Mouse (Mus musculus) gastrocnemius, postnatal 14 days (tissue): ENCODE results near the gene Zbtb21. TPM values are rescaled to one million over a fixed set of nuclear protein-coding genes. Genes with fewer than 3 reads are reported as not detected.
A peak's percentile ranks its signal among the peaks of the same experiment; 100 is the strongest.
"Not testable (repeated sequence)": the region's sequence is repeated elsewhere in the genome, so short reads cannot be mapped to it uniquely, and the experiment has no call there.

ENCODE experiments used
- DNase-seq: peaks from one replicate; pipeline ENCODE4 v3.0.0; 2021; ENCODE audit warnings: mixed read lengths
- intact Hi-C: fragments of 180-260 bp; cut with DNase I; formaldehyde crosslinking; loops from one replicate; pipeline ENCODE4 v1.15.1; 2025; ENCODE audit warnings: low total_unique reads
- long read RNA-seq, 2 experiments: library from polyadenylated mRNA; stranded (forward); transcript quantifications; one replicate each; pipeline ENCODE4 v2.0.0; 2021
- total RNA-seq, 2 experiments: library from RNA; stranded (reverse); gene quantifications; 2 replicates each; pipeline ENCODE4 v1.2.3; 2021

The Zbtb21 gene
- total RNA-seq: 1 to 10 TPM; 7.7 to 7.8 TPM
- long read RNA-seq, experiment 1, partial matches to known transcripts: 0 of 1 reads
- long read RNA-seq, experiment 1, other reads (novel, unspliced or antisense): 1 of 1 reads
- long read RNA-seq, experiment 2, full-length matches to known transcripts: 2 of 4 reads
- long read RNA-seq, experiment 2, partial matches to known transcripts: 0 of 4 reads
- long read RNA-seq, experiment 2, other reads (novel, unspliced or antisense): 2 of 4 reads

- intact Hi-C loops: no loop called here
- DNase-seq: peak; percentile 97
These were observed at the start of gene Zbtb21, which contains the start of gene C2cd2 for GRCm38 (mm10) chr16:97962151-97962948. TSS of gene Zbtb21 (minus strand) at chr16:97962622. TSS of gene C2cd2 (minus strand) at chr16:97962598.

- intact Hi-C loops, DNase-seq: not testable (repeated sequence)
These were observed 34.9 kb upstream of the Zbtb21 start for GRCm38 (mm10) chr16:97997383-97997731.

GRCm38 (mm10) chr16:97996616-97997382 lies 34.4 kb upstream of the Zbtb21 start, which contains the start of gene B230307C23Rik:
TSS of gene B230307C23Rik (plus strand) at chr16:97997315.
- peak; percentile 82 for DNase-seq
- intact Hi-C loops: no loop called here

- intact Hi-C loops: no loop called here
- peak; percentile 12 for DNase-seq
These were observed 33.6 kb upstream of the Zbtb21 start for GRCm38 (mm10) chr16:97995849-97996615.

GRCm38 (mm10) chr16:97992477-97992876 lies 30.1 kb upstream of the Zbtb21 start:
- intact Hi-C loops, DNase-seq: not testable (repeated sequence)

GRCm38 (mm10) chr16:97991517-97991916 lies 29.1 kb upstream of the Zbtb21 start:
- no peak for DNase-seq
- intact Hi-C loops: no loop called here

- intact Hi-C loops: loop anchor here (10.0 kb wide), 1 partner anchor 180 kb away; no protein-coding TSS in a partner anchor
- DNase-seq: no peak
These were observed 22.2 kb upstream of the Zbtb21 start for GRCm38 (mm10) chr16:97984589-97984988.

GRCm38 (mm10) chr16:97981362-97981761 lies 18.9 kb upstream of the Zbtb21 start:
- DNase-seq: no peak
- intact Hi-C loops: loop anchor here (10.0 kb wide), 1 partner anchor 177 kb away; no protein-coding TSS in a partner anchor

GRCm38 (mm10) chr16:97977722-97978121 lies 15.3 kb upstream of the Zbtb21 start:
- DNase-seq: no peak
- intact Hi-C loops: no loop called here

- DNase-seq: no peak
- intact Hi-C loops: no loop called here
These were observed 14.9 kb upstream of the Zbtb21 start for GRCm38 (mm10) chr16:97977277-97977676.

- intact Hi-C loops: no loop called here
- no peak for DNase-seq
These were observed 1.6 kb upstream of the Zbtb21 start for GRCm38 (mm10) chr16:97963956-97964540.

GRCm38 (mm10) chr16:97961381-97962150 lies 856 bp downstream of the Zbtb21 start:
- no peak for DNase-seq
- intact Hi-C loops: no loop called here

- DNase-seq: no peak
- intact Hi-C loops: no loop called here
These were observed 2.1 kb downstream of the Zbtb21 start for GRCm38 (mm10) chr16:97960348-97960747.

- intact Hi-C loops: no loop called here
- DNase-seq: no peak
These were observed 3.9 kb downstream of the Zbtb21 start for GRCm38 (mm10) chr16:97958401-97958973.

- DNase-seq: no peak
- intact Hi-C loops: no loop called here
These were observed 4.8 kb downstream of the Zbtb21 start for GRCm38 (mm10) chr16:97957626-97958025.

- intact Hi-C loops: no loop called here
These were observed 6.4 kb downstream of the Zbtb21 start for GRCm38 (mm10) chr16:97956011-97956410.

GRCm38 (mm10) chr16:97953300-97953699 lies 9.1 kb downstream of the Zbtb21 start:
- no peak for DNase-seq
- intact Hi-C loops: no loop called here

More at GRCm38 (mm10) chr16:97956011-97956410, 6.4 kb downstream of the Zbtb21 start:
- no peak for DNase-seq

- no peak for DNase-seq
- intact Hi-C loops: no loop called here
These were observed 9.6 kb downstream of the Zbtb21 start for GRCm38 (mm10) chr16:97952801-97953200.
